Mouse (Mus musculus) kidney, embryonic 15.5 days (tissue): ENCODE results near the gene Lin28a. TPM values are rescaled to one million over a fixed set of nuclear protein-coding genes. Genes with fewer than 3 reads are reported as not detected.

Source experiments
- ATAC-seq: fragments of 200-750 bp; cut with Nextera tagmentation; replicated peaks from 2 replicates; pipeline ENCODE4 v1.8.0; 2017; ENCODE audit warnings: moderate TSS enrichment; ENCODE audit not compliant: low FRiP score
- H3K27ac ChIP-seq: fragments of 300-500 bp; sonication (generic); 2 replicates; pipeline ENCODE4 v1.5.1; 2015; ENCODE audit warnings: mild to moderate bottlenecking, inconsistent platforms
- H3K27me3 ChIP-seq: fragments of 300-500 bp; sonication (generic); 2 replicates; pipeline ENCODE4 v1.6.1; 2015; ENCODE audit warnings: inconsistent platforms
- H3K36me3 ChIP-seq: fragments of 300-500 bp; sonication (generic); 2 replicates; pipeline ENCODE4 v1.6.1; 2015; ENCODE audit warnings: inconsistent platforms
- H3K4me1 ChIP-seq: fragments of 300-500 bp; sonication (generic); 2 replicates; pipeline ENCODE4 v1.6.1; 2015; ENCODE audit warnings: inconsistent platforms
- H3K4me2 ChIP-seq: fragments of 300-500 bp; sonication (generic); 2 replicates; pipeline ENCODE4 v1.6.1; 2015; ENCODE audit warnings: moderate library complexity, mild to moderate bottlenecking, inconsistent platforms
- H3K4me3 ChIP-seq: fragments of 300-500 bp; sonication (generic); replicated peaks from 2 replicates; pipeline ENCODE4 v1.5.1; 2015; ENCODE audit warnings: mild to moderate bottlenecking, inconsistent platforms
- H3K9ac ChIP-seq: fragments of 300-500 bp; sonication (generic); 2 replicates; pipeline ENCODE4 v1.6.1; 2015; ENCODE audit warnings: mild to moderate bottlenecking, inconsistent platforms
- H3K9me3 ChIP-seq: fragments of 300-500 bp; sonication (generic); replicated peaks from 2 replicates; pipeline ENCODE4 v1.6.1; 2016; ENCODE audit warnings: inconsistent platforms
- WGBS: fragments of 180-500 bp; shearing (Covaris S2); methylation state at CpG from one replicate; pipeline ENCODE4 v1.1.7; 2015; ENCODE audit warnings: mixed read lengths; 5-methylcytosine and 5-hydroxymethylcytosine counted together
- polyA plus RNA-seq: library from polyadenylated mRNA; unstranded; fragments of >200 nt; fragmentation: Nextera tagmentation; extraction: Ambion mirVana; gene quantifications from 2 replicates; pipeline ENCODE4 v1.2.1, GENCODE M21; 2015

Gene Lin28a
- polyA plus RNA-seq, 1 experiment from 2014 or later = 0.18 TPM

- no peak for ATAC-seq
- Histone ChIP-seq H3K4me3 (peak overlapping the region; percentile 81; the same call in 1 of the 2 replicates), H3K9me3 (no peaks in the 10 kb centered on the region), H3K27me3 (no peaks in the 10 kb centered on the region), H3K4me1 (peaks cover 36% of the 10 kb centered on the region), H3K36me3 (peaks cover 55% of the 10 kb centered on the region), H3K4me2 (peak overlapping the region; percentile 96), H3K27ac (peak overlapping the region; percentile 100), H3K9ac (peak overlapping the region; percentile 96; the same call in 1 of the 2 replicates)
- whole genome bisulfite sequencing = 45% methylated on average over 8 of the region's 8 CpGs
These were observed 49.4 kb downstream of the Lin28a start for GRCm38 (mm10) chr4:133969114-133969770.

GRCm38 (mm10) chr4:133968150-133968921 is 50.3 kb downstream of the Lin28a start, which contains the start of gene Hmgn2:
Gene Hmgn2 (minus strand): TSS chr4:133968650.
- H3K4me3 ChIP-seq = peak within 1 kb of the TSS; percentile 81
- no peaks in the 10 kb centered on the region for H3K9me3 ChIP-seq
- H3K27ac ChIP-seq = peak within 1 kb of the TSS; percentile 100
- H3K36me3 ChIP-seq = peaks cover 60% of the 10 kb centered on the region
- WGBS = under 1% methylated on average over 42 of the region's 42 CpGs
- no peaks in the 10 kb centered on the region for H3K27me3 ChIP-seq
- H3K4me2 ChIP-seq = peak within 1 kb of the TSS; percentile 96
- H3K9ac ChIP-seq = peak within 1 kb of the TSS; percentile 96
- peak; percentile 82 for ATAC-seq
- H3K4me1 ChIP-seq = peaks cover 36% of the 10 kb centered on the region

GRCm38 (mm10) chr4:133967866-133968149 is 50.8 kb downstream of the Lin28a start:
- under 1% methylated on average over 29 of the region's 29 CpGs for WGBS
- H3K4me2 ChIP-seq = peak overlapping the region; percentile 96
- peaks cover 60% of the 10 kb centered on the region for H3K36me3 ChIP-seq

GRCm38 (mm10) chr4:133967138-133967865 is 51.3 kb downstream of the Lin28a start:
- Histone ChIP-seq H3K9me3 (no peaks in the 10 kb centered on the region), H3K4me2 (peak overlapping the region; percentile 96), H3K27me3 (no peaks in the 10 kb centered on the region), H3K4me3 (peak overlapping the region; percentile 81), H3K27ac (peak overlapping the region; percentile 100), H3K9ac (peak overlapping the region; percentile 96), H3K36me3 (peaks cover 62% of the 10 kb centered on the region), H3K4me1 (peaks cover 36% of the 10 kb centered on the region)
- ATAC-seq = peak; percentile 71
- WGBS = under 1% methylated on average over 88 of the region's 101 CpGs

More at GRCm38 (mm10) chr4:133967866-133968149, 50.8 kb downstream of the Lin28a start:
- Histone ChIP-seq H3K4me3 (peak overlapping the region; percentile 81), H3K9ac (peak overlapping the region; percentile 96), H3K27ac (peak overlapping the region; percentile 100), H3K4me1 (peaks cover 36% of the 10 kb centered on the region), H3K27me3 (no peaks in the 10 kb centered on the region), H3K9me3 (no peaks in the 10 kb centered on the region)
- ATAC-seq = peak; percentile 86

- Histone ChIP-seq H3K9me3 (no peaks in the 10 kb centered on the region), H3K4me2 (peak overlapping the region; percentile 96), H3K36me3 (peaks cover 53% of the 10 kb centered on the region), H3K4me3 (peak overlapping the region; percentile 81), H3K9ac (peak overlapping the region; percentile 96), H3K4me1 (peaks cover 36% of the 10 kb centered on the region), H3K27me3 (no peaks in the 10 kb centered on the region), H3K27ac (peak overlapping the region; percentile 100; the same call in 1 of the 2 replicates)
- WGBS = 33% methylated on average over 12 of the region's 12 CpGs
- no peak for ATAC-seq
These were observed 52.2 kb downstream of the Lin28a start for GRCm38 (mm10) chr4:133966271-133966940.

- Histone ChIP-seq H3K27ac (no peak overlapping the region), H3K4me1 (peaks cover 14% of the 10 kb centered on the region), H3K27me3 (no peaks in the 10 kb centered on the region), H3K9me3 (no peaks in the 10 kb centered on the region), H3K9ac (no peak overlapping the region), H3K4me2 (no peak overlapping the region), H3K4me3 (no peak overlapping the region), H3K36me3 (peaks cover 41% of the 10 kb centered on the region)
- no peak for ATAC-seq
- 83% methylated on average over 7 of the region's 7 CpGs for WGBS
These were observed 56.1 kb downstream of the Lin28a start for GRCm38 (mm10) chr4:133962566-133962965.

GRCm38 (mm10) chr4:133958884-133959283 is 59.8 kb downstream of the Lin28a start:
- H3K9ac ChIP-seq = no peak overlapping the region
- no peaks in the 10 kb centered on the region for H3K4me1 ChIP-seq
- no peaks in the 10 kb centered on the region for H3K27me3 ChIP-seq
- no peak overlapping the region for H3K27ac ChIP-seq
- H3K9me3 ChIP-seq = no peaks in the 10 kb centered on the region
- no peak overlapping the region for H3K4me2 ChIP-seq
- ATAC-seq = no peak
- H3K36me3 ChIP-seq = peaks cover 16% of the 10 kb centered on the region
- H3K4me3 ChIP-seq = no peak overlapping the region
- 79% methylated on average over 1 of the region's 1 CpGs for WGBS

- ATAC-seq = no peak
- no peaks in the 10 kb centered on the region for H3K4me1 ChIP-seq
- H3K9me3 ChIP-seq = no peaks in the 10 kb centered on the region
- no peak overlapping the region for H3K4me2 ChIP-seq
- no peaks in the 10 kb centered on the region for H3K36me3 ChIP-seq
- no peak overlapping the region for H3K27ac ChIP-seq
- no peaks in the 10 kb centered on the region for H3K27me3 ChIP-seq
- no peak overlapping the region for H3K9ac ChIP-seq
- WGBS = 87% methylated on average over 4 of the region's 4 CpGs
- no peak overlapping the region for H3K4me3 ChIP-seq
These were observed 62.3 kb downstream of the Lin28a start for GRCm38 (mm10) chr4:133956358-133956757.

Other genes starting within 250 kb of the Lin28a start
- 44.5 and 47.5 TPM in 2 replicates for gene Rps6ka1, start 131.0 kb downstream of the Lin28a start, polyA plus RNA-seq
- gene Hmgn2, start 50.2 kb downstream of the Lin28a start, polyA plus RNA-seq = 2,667 and 2,783 TPM in 2 replicates
- gene Dhdds, start 17.9 kb downstream of the Lin28a start, polyA plus RNA-seq = 47.4 and 48.4 TPM in 2 replicates
- not detected in 2 replicates for gene Zfp683, start 35.0 kb upstream of the Lin28a start, polyA plus RNA-seq
- 3.9 and 4.4 TPM in 2 replicates for gene Crybg2, start 42.0 kb upstream of the Lin28a start, polyA plus RNA-seq
- gene Cd52, start 76.2 kb upstream of the Lin28a start, polyA plus RNA-seq = 12.0 and 12.2 TPM in 2 replicates
- 10.5 and 11.1 TPM in 2 replicates for gene Ubxn11, start 83.7 kb upstream of the Lin28a start, polyA plus RNA-seq
- gene Sh3bgrl3, start 109.9 kb upstream of the Lin28a start, polyA plus RNA-seq = 395 and 412 TPM in 2 replicates
- 106 and 125 TPM in 2 replicates for gene Cep85, start 168.3 kb upstream of the Lin28a start, polyA plus RNA-seq
- gene Gm7534, start 184.2 kb upstream of the Lin28a start, polyA plus RNA-seq = 0.24 and 0.30 TPM in 2 replicates
- gene Catsper4, start 208.5 kb upstream of the Lin28a start, polyA plus RNA-seq = 0.30 and 0.55 TPM in 2 replicates
- 7.3 and 8.3 TPM in 2 replicates for gene Cnksr1, start 219.6 kb upstream of the Lin28a start, polyA plus RNA-seq
- 0.26 and 0.68 TPM in 2 replicates for gene E130218I03Rik, start 224.8 kb upstream of the Lin28a start, polyA plus RNA-seq
- 15.6 and 15.8 TPM in 2 replicates for gene Zfp593, start 226.8 kb upstream of the Lin28a start, polyA plus RNA-seq
- gene Gm30191, start 228.1 kb upstream of the Lin28a start, polyA plus RNA-seq = not detected in 2 replicates
- gene Grrp1, start 235.3 kb upstream of the Lin28a start, polyA plus RNA-seq = 10.6 and 12.1 TPM in 2 replicates